Mouse (Mus musculus): ENCODE data around the gene Fbxl8. TPM values are rescaled to one million over a fixed set of nuclear protein-coding genes. Genes with fewer than 3 reads are reported as not detected.

The Fbxl8 gene
- polyA plus RNA-seq, 2 experiments, result 0.75 to 1.0 TPM

DNA sequence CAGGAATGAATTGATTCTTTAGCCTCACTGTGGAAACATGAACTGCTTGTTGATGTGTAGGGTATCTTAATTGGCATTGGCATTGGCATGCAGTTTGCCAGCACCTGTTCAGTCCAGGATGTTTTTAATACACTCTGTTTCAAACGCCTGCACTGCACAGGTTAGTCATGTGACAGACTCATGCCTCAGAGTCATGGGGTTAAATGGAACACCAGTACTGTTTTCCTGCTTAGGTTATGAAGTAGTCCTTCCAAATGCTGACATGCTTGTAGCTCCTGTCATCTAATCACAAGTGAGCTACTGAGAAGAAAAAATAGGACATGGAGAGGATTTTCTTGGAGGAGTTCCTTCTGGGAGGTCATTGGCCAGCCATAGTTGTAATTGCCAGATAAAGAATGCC is 29.2 kb upstream of the Fbxl8 start:
- no peaks in the 10 kb centered on the region for H3K9me3 ChIP-seq (ENCODE audit: control insufficient read depth, low read length)
- TF ChIP-seq EP300 (IDR thresholded peaks at IDR 0.05; ENCODE audit: low read depth), result no peak
- H3K4me1 ChIP-seq (replicated peaks; ENCODE audit: control insufficient read depth in 2 of 2, insufficient read depth in 2 of 2, low read length in 1 of 2), result peaks cover 11 to 14% of the 10 kb centered on the region in 2 experiments
- no peak overlapping the region for H3K4me2 ChIP-seq (ENCODE audit: low read depth)
- DNase-seq (ENCODE audit: low read depth in 3 of 3, low spot score in 3 of 3) (no peak), ATAC-seq (ENCODE audit: insufficient read depth) (no peak)
- H3K4me3 ChIP-seq (ENCODE audit: insufficient read depth in 1 of 2, low read depth in 2 of 2, low read length in 2 of 2), result no peak overlapping the region
- no peaks in the 10 kb centered on the region for H3K27me3 ChIP-seq (ENCODE audit: control insufficient read depth, insufficient read depth, low read length)
- 81% methylated on average over 1 of the region's 1 CpGs for WGBS (ENCODE audit: insufficient replicate concordance)
- peaks cover 21% of the 10 kb centered on the region for H3K36me3 ChIP-seq (replicated peaks; ENCODE audit: control insufficient read depth, insufficient read depth, low read depth)
- no peak overlapping the region for H3K9ac ChIP-seq (replicated peaks)
- H3K27ac ChIP-seq, result no peak overlapping the region

DNA sequence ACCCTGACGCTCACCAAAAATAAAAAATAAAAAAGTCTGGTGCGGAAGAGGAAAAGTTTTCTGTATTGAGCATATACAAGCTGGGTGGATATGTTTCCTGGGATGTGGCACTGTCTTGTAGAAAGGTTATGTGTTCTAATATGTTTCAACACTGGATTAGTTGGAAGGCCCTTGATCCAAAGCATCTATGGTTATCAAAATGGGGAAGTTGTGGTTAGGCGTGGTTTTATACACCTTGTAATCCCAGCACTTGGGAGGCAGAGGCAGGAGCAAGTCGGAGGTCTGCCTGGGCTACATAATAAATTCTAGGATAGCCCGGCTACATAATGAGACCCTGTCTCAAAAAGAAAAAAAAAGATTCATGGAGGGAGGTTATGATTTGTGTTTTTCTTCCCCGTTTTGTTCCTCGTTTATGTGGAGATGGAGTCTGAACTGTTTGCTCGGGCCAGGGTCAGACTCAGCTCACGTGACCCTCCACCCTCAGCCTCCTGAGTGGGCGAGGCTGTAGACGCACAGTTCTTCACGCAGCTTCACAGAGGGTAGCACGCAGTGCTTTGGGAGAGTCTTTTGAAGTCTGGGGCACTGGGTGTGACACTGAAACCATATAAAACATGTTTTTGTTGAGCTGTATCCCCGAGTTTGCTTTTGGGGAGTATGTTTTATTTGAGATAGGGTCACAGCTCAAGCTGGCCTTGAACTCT is 26.9 kb upstream of the Fbxl8 start:
- no peak overlapping the region for H3K9ac ChIP-seq (replicated peaks)
- no peak overlapping the region for H3K27ac ChIP-seq
- H3K4me1 ChIP-seq (replicated peaks; ENCODE audit: control insufficient read depth in 2 of 2, insufficient read depth in 2 of 2, low read length in 1 of 2), result peaks cover 11% of the 10 kb centered on the region in 2 experiments
- H3K27me3 ChIP-seq (ENCODE audit: control insufficient read depth, insufficient read depth, low read length), result no peaks in the 10 kb centered on the region
- no peak overlapping the region for H3K4me2 ChIP-seq (ENCODE audit: low read depth)
- DNase-seq (ENCODE audit: low read depth in 3 of 3, low spot score in 3 of 3) (no peak), ATAC-seq (ENCODE audit: insufficient read depth) (no peak)
- no peaks in the 10 kb centered on the region for H3K9me3 ChIP-seq (ENCODE audit: control insufficient read depth, low read length)
- H3K4me3 ChIP-seq (ENCODE audit: insufficient read depth in 1 of 2, low read depth in 2 of 2, low read length in 2 of 2), result no peak overlapping the region
- 72% methylated on average over 14 of the region's 14 CpGs for WGBS (ENCODE audit: insufficient replicate concordance)
- TF ChIP-seq EP300 (IDR thresholded peaks at IDR 0.05; ENCODE audit: low read depth), result no peak
- TF ChIP-seq CTCF (IDR thresholded peaks at IDR 0.05; ENCODE audit: low read depth), result no peak
- peaks cover 27% of the 10 kb centered on the region for H3K36me3 ChIP-seq (replicated peaks; ENCODE audit: control insufficient read depth, insufficient read depth, low read depth)

DNA sequence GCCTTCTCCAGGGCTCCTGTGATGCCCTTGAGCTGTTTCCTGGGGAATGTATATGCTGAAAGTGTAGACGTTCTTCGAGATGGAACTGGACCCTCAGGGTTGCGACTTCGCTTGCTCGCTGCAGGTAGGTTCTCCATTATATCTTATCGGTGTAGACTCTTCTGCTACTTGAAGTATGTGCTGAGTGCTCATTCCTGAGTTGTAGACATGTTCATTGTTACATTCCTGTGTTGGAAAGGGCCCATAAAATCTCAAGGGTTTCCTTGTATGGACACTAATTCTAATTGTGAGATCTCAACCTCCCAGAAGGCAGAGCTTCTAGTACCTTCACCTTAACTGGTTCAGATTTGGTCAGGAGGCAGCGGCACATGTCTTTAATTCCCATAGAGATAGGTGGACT is 23.4 kb upstream of the Fbxl8 start:
- Histone ChIP-seq H3K9me3 (ENCODE audit: control insufficient read depth, low read length) (no peaks in the 10 kb centered on the region), H3K9ac (replicated peaks) (no peak overlapping the region), H3K27me3 (ENCODE audit: control insufficient read depth, insufficient read depth, low read length) (no peaks in the 10 kb centered on the region), H3K4me3 (ENCODE audit: insufficient read depth in 1 of 2, low read depth in 2 of 2, low read length in 2 of 2) (no peak overlapping the region), H3K4me2 (ENCODE audit: low read depth) (no peak overlapping the region), H3K36me3 (replicated peaks; ENCODE audit: control insufficient read depth, insufficient read depth, low read depth) (peaks cover 17% of the 10 kb centered on the region), H3K27ac (no peak overlapping the region), H3K4me1 (replicated peaks; ENCODE audit: control insufficient read depth in 2 of 2, insufficient read depth in 2 of 2, low read length in 1 of 2) (0 out of 4 replicates have a peak, but pooled peaks cover 0 to 2% of the 10 kb centered on the region in 2 experiments)
- DNase-seq (ENCODE audit: low read depth in 3 of 3, low spot score in 3 of 3) (no peak), ATAC-seq (ENCODE audit: insufficient read depth) (no peak)
- TF ChIP-seq CTCF (IDR thresholded peaks at IDR 0.05; ENCODE audit: low read depth) (no peak), EP300 (IDR thresholded peaks at IDR 0.05; ENCODE audit: low read depth) (no peak)
- WGBS (ENCODE audit: insufficient replicate concordance), result 85% methylated on average over 7 of the region's 7 CpGs

DNA sequence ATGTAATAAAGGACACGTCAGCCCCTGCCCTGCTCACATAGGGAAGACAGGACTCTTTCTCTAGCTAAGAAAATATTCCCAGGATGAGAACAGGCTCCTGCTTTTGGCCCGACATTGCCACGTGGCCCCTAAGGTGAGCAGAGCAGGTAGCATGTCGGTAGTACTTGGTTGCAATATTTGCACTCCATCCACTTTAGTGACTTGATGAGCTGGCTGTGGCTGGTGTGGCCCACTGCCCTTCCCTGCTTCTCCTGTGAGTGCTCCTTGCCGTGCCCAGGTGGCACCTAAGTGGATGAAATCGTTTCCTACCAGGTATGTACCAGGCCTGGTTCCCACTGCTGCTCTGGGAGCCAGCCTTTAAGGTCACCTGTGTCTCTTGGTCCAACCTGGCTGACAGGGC is 12.5 kb upstream of the Fbxl8 start:
- no peak for DNase-seq (ENCODE audit: low read depth in 3 of 3, low spot score in 3 of 3)
- H3K9me3 ChIP-seq (ENCODE audit: control insufficient read depth, low read length), result no peaks in the 10 kb centered on the region
- peaks cover 13 to 15% of the 10 kb centered on the region in 2 experiments for H3K4me1 ChIP-seq (replicated peaks; ENCODE audit: control insufficient read depth in 2 of 2, insufficient read depth in 2 of 2, low read length in 1 of 2)
- peaks cover 36% of the 10 kb centered on the region for H3K36me3 ChIP-seq (replicated peaks; ENCODE audit: control insufficient read depth, insufficient read depth, low read depth)
- no peak overlapping the region for H3K27ac ChIP-seq
- H3K4me2 ChIP-seq (ENCODE audit: low read depth), result no peak overlapping the region
- H3K4me3 ChIP-seq (ENCODE audit: insufficient read depth in 1 of 2, low read depth in 2 of 2, low read length in 2 of 2), result no peak overlapping the region
- no peak for ATAC-seq (ENCODE audit: insufficient read depth)
- no peaks in the 10 kb centered on the region for H3K27me3 ChIP-seq (ENCODE audit: control insufficient read depth, insufficient read depth, low read length)
- TF ChIP-seq EP300 (IDR thresholded peaks at IDR 0.05; ENCODE audit: low read depth) (no peak), CTCF (IDR thresholded peaks at IDR 0.05; ENCODE audit: low read depth) (no peak)
- WGBS (ENCODE audit: insufficient replicate concordance), result 80% methylated on average over 6 of the region's 6 CpGs
- no peak overlapping the region for H3K9ac ChIP-seq (replicated peaks)

DNA sequence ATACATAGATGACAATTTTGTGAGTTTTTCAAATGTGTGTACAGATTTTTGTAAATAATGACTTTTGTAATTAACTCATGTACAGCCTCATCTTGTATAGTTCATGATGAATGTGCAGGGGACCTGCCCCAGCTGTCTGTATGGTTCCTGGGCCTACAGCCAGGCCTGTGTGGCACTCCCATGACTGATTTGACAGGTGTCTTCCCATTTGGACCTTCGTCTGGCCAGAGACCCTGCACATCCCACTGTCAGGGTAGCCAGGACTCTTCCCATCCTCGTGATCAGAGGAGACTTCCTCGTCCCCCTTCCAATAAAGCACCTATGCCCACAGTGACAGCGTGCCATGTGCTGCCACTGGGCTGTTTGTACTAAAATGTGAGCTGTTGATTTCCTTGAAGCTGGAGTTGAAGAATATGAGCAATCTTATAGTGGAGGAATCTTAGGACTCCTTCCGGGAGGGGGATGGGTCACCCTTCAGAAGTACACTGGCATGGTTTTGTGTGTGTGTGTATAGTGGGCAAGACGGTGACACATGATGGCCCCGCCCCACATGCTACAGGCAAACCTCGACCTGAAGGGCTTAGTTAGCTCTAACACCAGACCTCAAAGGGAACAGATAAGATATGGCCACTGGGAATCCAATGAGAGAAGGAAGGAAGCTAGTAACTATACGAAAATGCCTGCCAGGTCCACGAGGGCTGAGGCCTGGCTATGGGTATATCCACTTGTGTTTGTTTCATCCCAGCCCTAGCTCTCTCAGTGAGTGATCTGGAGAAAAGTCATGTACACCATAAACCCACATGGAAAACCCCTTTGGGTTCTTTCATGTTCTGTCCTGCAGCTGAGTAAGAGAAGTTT is 11.5 kb upstream of the Fbxl8 start:
- Histone ChIP-seq H3K9ac (replicated peaks) (no peak overlapping the region), H3K27ac (no peak overlapping the region), H3K4me3 (ENCODE audit: insufficient read depth in 1 of 2, low read depth in 2 of 2, low read length in 2 of 2) (no peak overlapping the region), H3K4me1 (replicated peaks; ENCODE audit: control insufficient read depth in 2 of 2, insufficient read depth in 2 of 2, low read length in 1 of 2) (peaks cover 13 to 15% of the 10 kb centered on the region in 2 experiments), H3K4me2 (ENCODE audit: low read depth) (no peak overlapping the region), H3K27me3 (ENCODE audit: control insufficient read depth, insufficient read depth, low read length) (no peaks in the 10 kb centered on the region), H3K36me3 (replicated peaks; ENCODE audit: control insufficient read depth, insufficient read depth, low read depth) (peaks cover 33% of the 10 kb centered on the region), H3K9me3 (ENCODE audit: control insufficient read depth, low read length) (no peaks in the 10 kb centered on the region)
- 58% methylated on average over 10 of the region's 10 CpGs for WGBS (ENCODE audit: insufficient replicate concordance)
- TF ChIP-seq CTCF (IDR thresholded peaks at IDR 0.05; ENCODE audit: low read depth) (no peak), EP300 (IDR thresholded peaks at IDR 0.05; ENCODE audit: low read depth) (no peak)
- DNase-seq (ENCODE audit: low read depth in 3 of 3, low spot score in 3 of 3) (no peak), ATAC-seq (ENCODE audit: insufficient read depth) (no peak)
